Mouse (Mus musculus) heart, adult 2 months (tissue): Measurements from ENCODE around the gene Htt.

Experiments
- CTCF ChIP-seq: fragments of 200-600 bp; IDR thresholded peaks from 2 replicates; pipeline ENCODE4 v1.8.1; 2022; ENCODE audit warnings: antibody characterized with exemption, mild to moderate bottlenecking, moderate library complexity
- EP300 ChIP-seq: fragments of 200-500 bp; IDR thresholded peaks from 2 replicates; pipeline ENCODE4 v1.6.1; 2011; ENCODE audit warnings: low read depth, low read length, control low read depth; ENCODE audit not compliant: insufficient read depth
- POLR2A ChIP-seq: fragments of 200-500 bp; IDR thresholded peaks from 2 replicates; pipeline ENCODE4 v1.6.1; 2011; ENCODE audit warnings: mild to moderate bottlenecking, low read depth, low read length, control low read depth; ENCODE audit not compliant: insufficient read depth

DNA sequence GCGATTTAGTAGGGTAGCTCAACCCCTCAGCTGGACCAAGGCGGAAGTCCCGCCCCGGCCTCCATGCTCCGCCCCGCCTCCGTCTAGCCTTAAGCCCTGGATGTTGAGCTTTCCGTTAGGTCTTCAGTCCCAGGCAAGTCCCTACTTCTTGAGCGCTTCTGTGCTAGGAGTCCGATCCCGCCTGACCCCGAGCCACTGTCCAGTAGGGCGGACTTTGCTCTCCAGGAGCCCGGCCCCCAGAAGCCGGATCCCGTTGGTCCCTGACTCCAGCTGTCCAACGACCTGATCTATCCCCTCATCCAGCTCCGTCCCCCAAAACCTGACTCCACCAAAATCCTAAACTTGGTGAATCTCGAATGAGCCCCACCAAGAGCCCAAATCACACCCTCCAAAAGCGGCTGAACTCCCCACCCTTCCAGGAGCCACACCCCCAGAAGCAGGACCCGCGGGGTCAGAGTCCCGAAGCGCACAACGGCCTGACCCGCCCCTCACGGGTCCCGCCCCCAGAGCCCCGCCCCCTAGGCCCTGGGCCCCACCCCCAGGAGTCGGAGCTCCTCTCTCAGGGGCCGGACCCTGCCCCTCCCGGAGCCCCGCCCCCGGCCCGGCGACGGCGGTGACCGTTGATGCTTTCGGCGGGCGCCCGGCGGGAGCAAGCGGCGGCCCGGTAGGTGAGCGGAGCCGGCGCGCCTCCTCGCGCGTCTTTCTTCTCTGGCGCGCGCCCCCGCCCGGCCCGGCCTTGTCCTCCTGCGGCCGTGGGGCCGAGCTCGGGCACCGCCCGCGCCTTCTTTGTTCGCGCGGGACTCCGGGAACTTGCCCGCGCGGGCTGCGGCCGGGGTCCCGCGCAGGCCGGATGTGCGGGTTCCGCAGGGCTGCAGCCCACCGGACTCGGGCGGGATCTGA lies 187.6 kb downstream of the Htt start, which contains the start of gene Rgs12:
- TF ChIP-seq CTCF = no peak
- TF ChIP-seq POLR2A = no peak; the same call in 1 of the 2 replicates
- no peak for TF ChIP-seq EP300
